Mouse (Mus musculus) midbrain, embryonic 10.5 days (tissue): ENCODE measurements at regions not wholly inside any gene's neighbourhood (a gene's known extent, or its start where the extent isn't known, plus 50 kb on each side); places are given as distances from the start of the nearest gene placed in this dataset.

Experiments
- DNase-seq: peaks from one replicate; pipeline ENCODE4 v3.0.0-alpha.2; 2017; ENCODE audit warnings: low spot score
- H3K27ac ChIP-seq: fragments of 300-500 bp; sonication (generic); replicated peaks from 2 replicates; pipeline ENCODE4 v1.5.1; 2016; ENCODE audit warnings: mild to moderate bottlenecking
- H3K27me3 ChIP-seq: fragments of 300-500 bp; sonication (generic); 2 replicates; pipeline ENCODE4 v1.6.1; 2016; ENCODE audit warnings: low read depth, mild to moderate bottlenecking; ENCODE audit not compliant: poor library complexity, severe bottlenecking
- H3K36me3 ChIP-seq: fragments of 300-500 bp; sonication (generic); 2 replicates; pipeline ENCODE4 v1.6.1; 2016; ENCODE audit warnings: mild to moderate bottlenecking, moderate library complexity
- H3K4me1 ChIP-seq: fragments of 300-500 bp; sonication (generic); 2 replicates; pipeline ENCODE4 v1.6.1; 2016
- H3K4me3 ChIP-seq: fragments of 300-500 bp; sonication (generic); 2 replicates; pipeline ENCODE4 v1.5.1; 2016; ENCODE audit warnings: mild to moderate bottlenecking, moderate library complexity
- H3K9me3 ChIP-seq: fragments of 300-500 bp; sonication (generic); replicated peaks from 2 replicates; pipeline ENCODE4 v1.6.1; 2016; ENCODE audit warnings: mild to moderate bottlenecking
- WGBS: fragments of 180-500 bp; shearing (Covaris S2); methylation state at CpG from one replicate; pipeline ENCODE4 v1.1.7; 2016; 5-methylcytosine and 5-hydroxymethylcytosine counted together

- Histone ChIP-seq H3K27me3 (0 out of 2 replicates have a peak, but pooled peaks cover 3% of the 10 kb centered on the region), H3K27ac (no peak overlapping the region), H3K4me3 (no peak overlapping the region), H3K9me3 (no peaks in the 10 kb centered on the region), H3K4me1 (peaks cover 16% of the 10 kb centered on the region), H3K36me3 (no peaks in the 10 kb centered on the region)
- WGBS = 91% methylated on average over 10 of the region's 10 CpGs
- DNase-seq = no peak
Measured at GRCm38 (mm10) chr3:8751356-8751755, 858.5 kb downstream of the Zfp704 start.

DNA sequence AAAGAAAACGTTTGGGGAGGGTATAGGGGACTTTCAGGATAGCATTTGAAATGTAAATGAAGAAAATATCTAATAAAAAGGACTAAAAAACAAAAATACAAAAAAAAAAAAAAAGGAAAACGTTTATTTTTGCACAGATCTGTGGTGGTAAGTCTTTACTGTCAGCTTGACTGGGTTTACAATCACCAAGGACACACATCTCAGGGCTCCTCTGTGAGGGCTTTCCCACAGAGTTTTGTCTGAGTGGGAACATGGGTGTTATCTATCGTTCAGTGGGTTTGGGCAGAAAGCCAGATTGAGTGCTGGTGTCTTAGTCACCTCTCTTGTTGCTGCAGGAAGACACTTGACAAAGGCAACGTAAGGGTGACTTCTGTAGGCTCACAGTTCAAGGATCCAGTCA is 859.0 kb downstream of the Zfp704 start:
- Histone ChIP-seq H3K4me3 (no peak overlapping the region), H3K4me1 (peaks cover 11% of the 10 kb centered on the region), H3K27me3 (0 out of 2 replicates have a peak, but pooled peaks cover 3% of the 10 kb centered on the region), H3K36me3 (no peaks in the 10 kb centered on the region), H3K27ac (no peak overlapping the region), H3K9me3 (no peaks in the 10 kb centered on the region)
- no peak for DNase-seq
- 80% methylated on average over 4 of the region's 4 CpGs for WGBS

GRCm38 (mm10) chr3:8750162-8750561 is 859.7 kb downstream of the Zfp704 start:
- no peak for DNase-seq
- 0 out of 2 replicates have a peak, but pooled peaks cover 3% of the 10 kb centered on the region for H3K27me3 ChIP-seq
- WGBS = 90% methylated on average over 11 of the region's 11 CpGs
- no peak overlapping the region for H3K4me3 ChIP-seq
- no peak overlapping the region for H3K27ac ChIP-seq
- peaks cover 10% of the 10 kb centered on the region for H3K4me1 ChIP-seq
- H3K36me3 ChIP-seq = no peaks in the 10 kb centered on the region
- H3K9me3 ChIP-seq = no peaks in the 10 kb centered on the region

DNA sequence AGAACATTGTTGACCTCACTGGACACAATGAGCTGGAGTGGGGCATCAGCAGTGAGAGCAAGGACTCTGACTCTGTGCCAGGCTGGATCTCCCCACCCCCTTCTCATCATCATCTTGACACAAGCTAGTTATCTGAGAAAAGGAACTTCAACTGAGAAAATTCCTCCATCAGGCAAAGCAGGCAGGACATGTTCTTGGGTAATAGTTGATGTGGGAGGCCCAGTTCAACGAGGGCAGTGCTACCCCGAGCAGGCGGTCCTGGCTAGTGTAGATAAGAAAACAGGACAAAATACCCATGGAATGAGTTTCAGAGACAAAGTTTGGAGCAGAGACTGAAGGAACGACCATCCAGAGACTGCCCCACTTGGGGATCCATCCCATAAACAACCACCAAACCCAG is 862.7 kb downstream of the Zfp704 start:
- H3K4me1 ChIP-seq = 0 out of 2 replicates have a peak, but pooled peaks cover under 1% of the 10 kb centered on the region
- no peaks in the 10 kb centered on the region for H3K9me3 ChIP-seq
- H3K36me3 ChIP-seq = no peaks in the 10 kb centered on the region
- no peak overlapping the region for H3K4me3 ChIP-seq
- H3K27ac ChIP-seq = no peak overlapping the region
- WGBS = 90% methylated on average over 4 of the region's 4 CpGs
- H3K27me3 ChIP-seq = no peaks in the 10 kb centered on the region
- no peak for DNase-seq

GRCm38 (mm10) chr3:8746677-8747076 is 863.2 kb downstream of the Zfp704 start:
- Histone ChIP-seq H3K36me3 (no peaks in the 10 kb centered on the region), H3K4me3 (no peak overlapping the region), H3K4me1 (no peaks in the 10 kb centered on the region), H3K9me3 (no peaks in the 10 kb centered on the region), H3K27ac (no peak overlapping the region), H3K27me3 (no peaks in the 10 kb centered on the region)
- 98% methylated on average over 3 of the region's 3 CpGs for WGBS
- DNase-seq = no peak

- no peak overlapping the region for H3K27ac ChIP-seq
- 86% methylated on average over 1 of the region's 1 CpGs for WGBS
Measured at GRCm38 (mm10) chr3:8746037-8746436, 863.8 kb downstream of the Zfp704 start.

GRCm38 (mm10) chr3:8744857-8745256 is 865.0 kb downstream of the Zfp704 start:
- no peaks in the 10 kb centered on the region for H3K9me3 ChIP-seq
- no peaks in the 10 kb centered on the region for H3K27me3 ChIP-seq
- no peak overlapping the region for H3K27ac ChIP-seq
- H3K4me3 ChIP-seq = no peak overlapping the region
- no peak for DNase-seq
- H3K36me3 ChIP-seq = no peaks in the 10 kb centered on the region
- no peaks in the 10 kb centered on the region for H3K4me1 ChIP-seq
- 86% methylated on average over 6 of the region's 6 CpGs for WGBS

More at GRCm38 (mm10) chr3:8746037-8746436, 863.8 kb downstream of the Zfp704 start:
- Histone ChIP-seq H3K9me3 (no peaks in the 10 kb centered on the region), H3K4me3 (no peak overlapping the region), H3K36me3 (no peaks in the 10 kb centered on the region), H3K4me1 (no peaks in the 10 kb centered on the region), H3K27me3 (no peaks in the 10 kb centered on the region)
- DNase-seq = no peak

GRCm38 (mm10) chr3:8743650-8744049 is 866.2 kb downstream of the Zfp704 start:
- Histone ChIP-seq H3K4me3 (no peak overlapping the region), H3K4me1 (no peaks in the 10 kb centered on the region), H3K36me3 (no peaks in the 10 kb centered on the region), H3K27ac (no peak overlapping the region), H3K27me3 (no peaks in the 10 kb centered on the region), H3K9me3 (no peaks in the 10 kb centered on the region)
- DNase-seq = no peak
- 88% methylated on average over 7 of the region's 7 CpGs for WGBS

DNA sequence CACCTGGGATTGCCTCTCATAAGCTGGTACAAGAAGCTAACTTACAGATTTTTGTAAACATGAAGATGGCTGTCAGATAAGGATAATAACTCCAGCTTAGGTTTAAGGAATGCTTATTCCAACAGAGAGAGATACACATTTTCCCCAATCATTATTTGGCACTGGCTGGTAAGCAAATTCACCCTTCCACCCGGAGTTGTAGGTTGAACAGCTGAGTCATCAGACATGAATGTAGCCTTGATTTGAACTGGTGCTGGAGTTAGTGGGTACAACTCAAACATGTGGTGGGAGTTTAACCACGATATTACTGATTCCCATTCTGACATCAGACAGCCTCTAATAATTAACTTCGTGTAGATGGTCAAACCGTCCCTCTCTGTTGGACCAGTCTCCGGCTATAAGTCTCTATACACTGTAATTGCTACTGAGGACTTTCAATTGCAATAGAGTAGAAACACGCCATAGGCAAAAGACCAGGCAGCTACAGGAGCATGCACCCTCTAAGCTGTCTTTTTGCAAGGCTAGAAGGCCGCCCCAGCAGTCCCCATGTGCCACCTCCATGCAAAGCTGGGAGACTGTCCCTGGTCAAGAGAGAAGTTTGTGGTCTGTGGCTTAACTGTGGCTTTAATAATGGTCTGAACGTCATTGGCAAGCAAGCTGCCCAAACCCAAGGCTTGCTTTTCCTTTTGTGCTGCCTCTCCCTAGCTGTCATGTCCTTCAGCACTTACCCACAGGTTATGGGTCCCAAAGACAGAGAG is 868.4 kb downstream of the Zfp704 start:
- no peak overlapping the region for H3K27ac ChIP-seq
- H3K4me3 ChIP-seq = no peak overlapping the region
- peaks cover 2% of the 10 kb centered on the region; the same call in 1 of the 2 replicates for H3K4me1 ChIP-seq
- no peaks in the 10 kb centered on the region for H3K27me3 ChIP-seq
- WGBS = 88% methylated on average over 8 of the region's 8 CpGs
- DNase-seq = no peak
- H3K36me3 ChIP-seq = no peaks in the 10 kb centered on the region
- no peaks in the 10 kb centered on the region for H3K9me3 ChIP-seq

GRCm38 (mm10) chr3:8740710-8741109 is 869.2 kb downstream of the Zfp704 start:
- Histone ChIP-seq H3K9me3 (no peaks in the 10 kb centered on the region), H3K4me1 (peaks cover 7% of the 10 kb centered on the region), H3K36me3 (no peaks in the 10 kb centered on the region), H3K27ac (no peak overlapping the region), H3K27me3 (no peaks in the 10 kb centered on the region), H3K4me3 (no peak overlapping the region)
- no peak for DNase-seq
- WGBS = 74% methylated on average over 5 of the region's 5 CpGs

DNA sequence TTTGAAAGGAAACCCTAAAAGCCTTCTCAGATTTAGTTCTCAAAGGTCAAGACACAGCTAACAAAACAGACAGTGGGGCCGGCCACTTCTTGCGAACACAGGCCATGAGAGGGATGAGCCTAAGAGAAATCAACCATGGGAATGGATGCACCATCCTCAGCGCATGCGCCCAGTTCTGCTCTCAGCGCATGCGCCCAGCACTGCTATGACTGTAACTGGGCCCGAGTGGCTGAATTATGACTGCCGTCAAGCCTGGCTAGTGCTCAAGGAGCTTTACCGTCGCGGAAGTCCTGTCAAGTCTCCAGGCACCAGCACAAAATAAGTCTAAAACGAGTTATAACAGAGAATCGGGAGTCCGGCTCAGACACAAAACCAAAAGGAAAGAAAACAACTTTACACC is 870.6 kb downstream of the Zfp704 start:
- H3K4me3 ChIP-seq = no peak overlapping the region
- H3K27ac ChIP-seq = no peak overlapping the region
- H3K27me3 ChIP-seq = no peaks in the 10 kb centered on the region
- DNase-seq = no peak
- peaks cover 7% of the 10 kb centered on the region for H3K4me1 ChIP-seq
- H3K9me3 ChIP-seq = no peaks in the 10 kb centered on the region
- no peaks in the 10 kb centered on the region for H3K36me3 ChIP-seq
- WGBS = 94% methylated on average over 14 of the region's 14 CpGs

- Histone ChIP-seq H3K9me3 (no peaks in the 10 kb centered on the region), H3K36me3 (no peaks in the 10 kb centered on the region), H3K27me3 (no peaks in the 10 kb centered on the region), H3K4me3 (no peak overlapping the region), H3K4me1 (peaks cover 7% of the 10 kb centered on the region), H3K27ac (peak overlapping the region; percentile 46; the same call in 1 of the 2 replicates)
- WGBS = 64% methylated on average over 10 of the region's 10 CpGs
- DNase-seq = no peak
Measured at GRCm38 (mm10) chr3:8736239-8736953, 873.5 kb downstream of the Zfp704 start.

GRCm38 (mm10) chr3:8734096-8734495 is 875.8 kb downstream of the Zfp704 start:
- no peaks in the 10 kb centered on the region for H3K27me3 ChIP-seq
- WGBS = 91% methylated on average over 3 of the region's 3 CpGs
- no peak overlapping the region for H3K27ac ChIP-seq
- no peak overlapping the region for H3K4me3 ChIP-seq
- H3K4me1 ChIP-seq = peaks cover 7% of the 10 kb centered on the region
- no peak for DNase-seq
- H3K36me3 ChIP-seq = no peaks in the 10 kb centered on the region
- no peaks in the 10 kb centered on the region for H3K9me3 ChIP-seq
